Mouse (Mus musculus) heart, embryonic 11.5 days (tissue): Measurements from ENCODE around the gene Cd9. TPM values are rescaled to one million over a fixed set of nuclear protein-coding genes. Genes with fewer than 3 reads are reported as not detected.

Experiments
- ATAC-seq: fragments of 200-750 bp; cut with Nextera tagmentation; replicated peaks from 2 replicates; pipeline ENCODE4 v1.8.0; 2017; ENCODE audit warnings: moderate library complexity; ENCODE audit not compliant: insufficient number of reproducible peaks, low FRiP score, low TSS enrichment
- H3K27ac ChIP-seq: fragments of 300-500 bp; sonication (generic); 2 replicates; pipeline ENCODE4 v1.5.1; 2014; ENCODE audit warnings: mild to moderate bottlenecking, low read depth, low read length
- H3K27me3 ChIP-seq: fragments of 300-500 bp; sonication (generic); 2 replicates; pipeline ENCODE4 v1.6.1; 2014; ENCODE audit warnings: mild to moderate bottlenecking, low read length, mixed read lengths; ENCODE audit not compliant: control insufficient read depth, insufficient read depth
- H3K36me3 ChIP-seq: fragments of 300-500 bp; sonication (generic); 2 replicates; pipeline ENCODE4 v1.6.1; 2014; ENCODE audit warnings: mild to moderate bottlenecking, low read length, moderate library complexity, mixed read lengths; ENCODE audit not compliant: control insufficient read depth, insufficient read depth
- H3K4me1 ChIP-seq: fragments of 300-500 bp; sonication (generic); 2 replicates; pipeline ENCODE4 v1.6.1; 2014; ENCODE audit warnings: low read length; ENCODE audit not compliant: control insufficient read depth, insufficient read depth
- H3K4me2 ChIP-seq: fragments of 300-500 bp; sonication (generic); 2 replicates; pipeline ENCODE4 v1.6.1; 2014; ENCODE audit warnings: mild to moderate bottlenecking, moderate library complexity
- H3K4me3 ChIP-seq: fragments of 300-500 bp; sonication (generic); 2 replicates; pipeline ENCODE4 v1.5.1; 2014; ENCODE audit warnings: low read depth, low read length
- H3K9ac ChIP-seq: fragments of 300-500 bp; sonication (generic); 2 replicates; pipeline ENCODE4 v1.6.1; 2014; ENCODE audit warnings: mild to moderate bottlenecking, low read depth, low read length, moderate library complexity
- H3K9me3 ChIP-seq: fragments of 300-500 bp; sonication (generic); replicated peaks from 2 replicates; pipeline ENCODE4 v1.6.1; 2016; ENCODE audit warnings: low read length; ENCODE audit not compliant: control insufficient read depth
- WGBS: fragments of 180-500 bp; shearing (Covaris S2); extraction: QIAGEN DNeasy Blood & Tissue Kit; methylation state at CpG from one replicate; pipeline ENCODE4 v1.1.7; 2014; ENCODE audit not compliant: insufficient replicate concordance; 5-methylcytosine and 5-hydroxymethylcytosine counted together
- polyA plus RNA-seq: library from polyadenylated mRNA; unstranded; fragments of >200 nt; fragmentation: Nextera tagmentation; extraction: Ambion mirVana; gene quantifications from 2 replicates; pipeline ENCODE4 v1.2.1, GENCODE M21; 2014

Gene Cd9
- polyA plus RNA-seq, 1 experiment from 2014 or later: 70.9 TPM

DNA sequence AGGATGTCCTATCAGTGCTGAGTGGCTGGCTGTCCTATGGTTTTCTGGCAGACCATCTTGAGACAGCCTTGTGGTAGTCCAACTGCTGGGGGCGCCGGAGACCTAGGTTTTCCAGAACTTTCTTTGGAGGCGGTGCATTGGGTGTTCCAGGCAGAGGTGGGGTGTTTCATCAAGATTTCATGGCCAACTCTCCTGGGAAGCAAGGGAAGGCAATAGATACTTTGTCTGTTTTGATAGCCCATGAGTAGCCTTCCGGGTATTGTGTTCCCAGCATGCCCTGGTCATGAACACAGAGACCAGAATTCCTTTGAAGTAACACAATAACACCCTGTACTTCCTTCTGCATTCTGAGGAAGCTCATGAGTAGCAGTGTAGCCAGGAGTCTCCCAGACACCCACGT, 34.9 kb upstream of the Cd9 start:
- 0 out of 2 replicates have a peak, but pooled peaks have one; percentile 9 for ATAC-seq
- WGBS: 72% methylated on average over 5 of the region's 5 CpGs
- H3K4me2 ChIP-seq: no peak overlapping the region
- no peaks in the 10 kb centered on the region for H3K9me3 ChIP-seq
- H3K4me1 ChIP-seq: no peaks in the 10 kb centered on the region
- H3K9ac ChIP-seq: no peak overlapping the region
- H3K4me3 ChIP-seq: no peak overlapping the region
- no peaks in the 10 kb centered on the region for H3K36me3 ChIP-seq
- no peak overlapping the region for H3K27ac ChIP-seq
- H3K27me3 ChIP-seq: no peaks in the 10 kb centered on the region

DNA sequence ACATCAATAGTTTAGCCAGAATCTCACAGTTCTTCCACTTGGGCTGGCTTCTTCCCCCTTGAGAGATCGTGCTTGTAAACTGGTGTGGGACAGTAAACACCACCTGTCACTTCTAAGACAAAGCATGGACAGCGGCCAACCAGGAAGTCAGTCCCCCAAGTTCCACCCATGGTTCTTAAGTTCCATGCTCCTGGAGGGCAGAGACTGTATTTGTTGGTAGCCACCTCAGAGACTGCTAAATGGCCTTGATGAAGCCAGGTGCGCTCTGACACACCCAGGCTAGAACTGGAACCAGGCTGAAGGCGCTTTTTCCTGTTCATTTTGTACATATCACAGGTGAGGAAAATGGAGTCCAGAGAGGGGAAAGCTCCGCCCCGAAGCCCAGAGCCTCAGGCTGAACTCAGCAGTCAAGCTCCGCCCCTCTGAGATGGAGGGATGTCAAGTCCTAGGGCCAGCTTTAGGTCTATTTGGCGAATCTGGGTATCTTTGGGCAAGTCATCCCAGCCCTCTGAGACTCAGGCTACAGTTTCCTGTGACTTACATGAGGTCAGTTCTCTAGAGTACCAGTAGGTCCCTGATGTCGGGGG, 34.1 kb upstream of the Cd9 start:
- 82% methylated on average over 8 of the region's 9 CpGs for WGBS
- Histone ChIP-seq H3K36me3 (no peaks in the 10 kb centered on the region), H3K4me1 (no peaks in the 10 kb centered on the region), H3K9me3 (no peaks in the 10 kb centered on the region), H3K27me3 (no peaks in the 10 kb centered on the region), H3K4me3 (no peak overlapping the region), H3K9ac (no peak overlapping the region), H3K27ac (no peak overlapping the region), H3K4me2 (no peak overlapping the region)
- ATAC-seq: no peak

DNA sequence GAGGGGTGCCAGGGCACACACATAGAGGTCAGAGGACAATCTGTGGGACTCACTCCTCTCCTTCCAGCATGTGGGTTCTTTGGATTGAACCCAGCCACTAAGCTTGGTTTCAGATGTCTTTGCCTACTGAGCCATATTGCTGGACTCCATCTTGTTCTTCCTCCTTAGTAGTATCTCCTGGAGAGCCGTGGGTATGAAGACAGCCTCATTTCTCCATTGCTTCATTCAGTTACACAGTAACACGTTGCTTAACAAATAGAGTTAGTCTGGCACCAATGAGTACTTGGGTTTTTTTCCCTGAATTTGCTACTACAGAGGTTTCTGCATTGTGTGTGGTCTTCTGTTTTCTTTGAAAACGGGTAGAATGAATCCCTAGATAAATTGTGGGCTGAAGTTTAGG, 31.5 kb upstream of the Cd9 start:
- WGBS: 59% methylated on average over 3 of the region's 3 CpGs
- no peak overlapping the region for H3K4me2 ChIP-seq
- ATAC-seq: no peak
- no peak overlapping the region for H3K9ac ChIP-seq
- no peaks in the 10 kb centered on the region for H3K4me1 ChIP-seq
- no peak overlapping the region for H3K27ac ChIP-seq
- no peaks in the 10 kb centered on the region for H3K36me3 ChIP-seq
- no peaks in the 10 kb centered on the region for H3K27me3 ChIP-seq
- no peaks in the 10 kb centered on the region for H3K9me3 ChIP-seq
- H3K4me3 ChIP-seq: no peak overlapping the region

- H3K27me3 ChIP-seq: no peaks in the 10 kb centered on the region
- H3K4me1 ChIP-seq: no peaks in the 10 kb centered on the region
- no peak overlapping the region for H3K4me3 ChIP-seq
- no peak for ATAC-seq
- no peaks in the 10 kb centered on the region for H3K9me3 ChIP-seq
- no peak overlapping the region for H3K9ac ChIP-seq
- H3K4me2 ChIP-seq: no peak overlapping the region
- H3K36me3 ChIP-seq: no peaks in the 10 kb centered on the region
- no peak overlapping the region for H3K27ac ChIP-seq
- 80% methylated on average over 6 of the region's 6 CpGs for WGBS
Measured at GRCm38 (mm10) chr6:125524027-125524426, 29.4 kb upstream of the Cd9 start.

DNA sequence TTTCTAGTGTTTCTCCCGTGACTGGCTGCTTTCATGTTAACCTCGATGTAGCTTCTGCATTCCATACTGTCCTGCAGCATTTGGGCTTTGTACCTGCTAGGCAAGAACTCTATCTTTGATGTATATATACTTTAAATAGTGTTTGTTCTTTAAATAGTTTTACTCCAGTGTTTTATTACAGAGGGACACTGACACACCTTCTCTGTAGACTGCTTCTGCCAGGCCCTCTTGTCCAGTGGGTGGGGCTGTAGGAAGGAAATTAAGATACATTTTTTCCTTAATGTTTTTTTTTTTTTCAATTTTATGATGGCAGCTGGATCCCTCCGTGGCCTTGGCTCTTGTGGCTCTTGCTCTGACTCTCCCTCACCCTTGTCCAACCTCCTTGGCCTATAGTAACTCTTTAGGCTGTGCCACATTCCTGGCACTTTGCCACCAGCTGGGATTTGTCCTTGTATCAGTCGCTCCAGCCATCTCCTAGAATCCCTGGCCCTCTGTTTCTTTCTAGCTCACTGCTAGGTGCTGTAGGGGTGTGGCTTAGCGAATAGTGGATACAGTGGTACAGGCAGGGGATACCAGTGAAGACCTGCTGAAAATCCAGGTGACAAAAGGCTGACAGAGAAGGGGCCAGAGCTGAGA, 27.1 kb upstream of the Cd9 start:
- H3K27ac ChIP-seq: no peak overlapping the region
- H3K9me3 ChIP-seq: no peaks in the 10 kb centered on the region
- ATAC-seq: no peak
- no peak overlapping the region for H3K4me2 ChIP-seq
- no peaks in the 10 kb centered on the region for H3K36me3 ChIP-seq
- H3K4me3 ChIP-seq: no peak overlapping the region
- H3K4me1 ChIP-seq: no peaks in the 10 kb centered on the region
- no peak overlapping the region for H3K9ac ChIP-seq
- 52% methylated on average over 5 of the region's 5 CpGs for WGBS
- no peaks in the 10 kb centered on the region for H3K27me3 ChIP-seq

GRCm38 (mm10) chr6:125515503-125516315, 21.1 kb upstream of the Cd9 start:
- H3K9me3 ChIP-seq: no peaks in the 10 kb centered on the region
- ATAC-seq: 0 out of 2 replicates have a peak, but pooled peaks have one; percentile 24
- no peak overlapping the region for H3K9ac ChIP-seq
- H3K4me1 ChIP-seq: peaks cover 11% of the 10 kb centered on the region
- no peak overlapping the region for H3K27ac ChIP-seq
- no peak overlapping the region for H3K4me2 ChIP-seq
- H3K36me3 ChIP-seq: no peaks in the 10 kb centered on the region
- H3K4me3 ChIP-seq: no peak overlapping the region
- no peaks in the 10 kb centered on the region for H3K27me3 ChIP-seq
- 51% methylated on average over 11 of the region's 11 CpGs for WGBS

- Histone ChIP-seq H3K36me3 (no peaks in the 10 kb centered on the region), H3K4me3 (no peak overlapping the region), H3K9ac (0 out of 2 replicates have a peak overlapping the region, but pooled peaks have one; percentile 22), H3K27ac (peak overlapping the region; percentile 31), H3K4me1 (peaks cover 11% of the 10 kb centered on the region), H3K9me3 (no peaks in the 10 kb centered on the region), H3K4me2 (no peak overlapping the region), H3K27me3 (no peaks in the 10 kb centered on the region)
- WGBS: 45% methylated on average over 6 of the region's 6 CpGs
- ATAC-seq: no peak
Measured at GRCm38 (mm10) chr6:125512950-125513596, 18.5 kb upstream of the Cd9 start.

GRCm38 (mm10) chr6:125511196-125511595, 16.6 kb upstream of the Cd9 start:
- H3K36me3 ChIP-seq: no peaks in the 10 kb centered on the region
- H3K4me2 ChIP-seq: no peak overlapping the region
- 77% methylated on average over 7 of the region's 7 CpGs for WGBS
- H3K4me3 ChIP-seq: no peak overlapping the region
- H3K27me3 ChIP-seq: no peaks in the 10 kb centered on the region
- no peak overlapping the region for H3K9ac ChIP-seq
- no peaks in the 10 kb centered on the region for H3K9me3 ChIP-seq
- ATAC-seq: no peak
- peaks cover 11% of the 10 kb centered on the region for H3K4me1 ChIP-seq
- H3K27ac ChIP-seq: no peak overlapping the region
